Mouse (Mus musculus): ENCODE results near the gene Mrpl53.

- TF ChIP-seq CTCF (IDR thresholded peaks at IDR 0.05; ENCODE audit: low read depth, low read length) (no peak), POLR2A (IDR thresholded peaks at IDR 0.05; ENCODE audit: extremely low read depth, insufficient read depth, low read length) (no peak)
These were observed 34.0 kb downstream of the Mrpl53 start for GRCm38 (mm10) chr6:83142886-83143285.
